Mouse (Mus musculus): Measurements from ENCODE around the gene Rsph6a. TPM values are rescaled to one million over a fixed set of nuclear protein-coding genes. Genes with fewer than 3 reads are reported as not detected.

The Rsph6a gene
- polyA plus RNA-seq, 1 experiment from 2014 or later, result not detected

DNA sequence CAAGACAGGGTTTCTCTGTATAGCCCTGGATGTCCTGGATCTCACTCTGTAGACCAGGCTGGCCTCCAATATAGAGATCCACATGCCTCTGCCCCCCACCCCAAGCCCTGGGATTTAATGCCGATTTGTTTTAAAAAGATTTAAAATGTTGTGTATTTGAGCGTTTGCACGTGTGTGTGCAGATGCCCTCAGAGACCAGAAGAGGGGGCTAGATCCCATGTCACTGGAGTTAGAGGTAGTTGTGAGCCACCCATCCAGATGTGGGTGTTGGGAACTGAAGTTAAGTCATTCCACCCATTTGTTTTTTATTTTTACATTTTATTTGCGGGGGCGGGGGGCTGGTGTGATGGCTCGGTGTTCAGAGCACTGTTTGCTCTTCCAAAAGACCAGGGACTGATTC lies 20.0 kb downstream of the Rsph6a start:
- Histone ChIP-seq H3K27ac (no peak overlapping the region), H3K4me1 (replicated peaks) (peaks cover 24% of the 10 kb centered on the region), H3K9me3 (peaks cover 3% of the 10 kb centered on the region; the same call in 1 of the 2 replicates), H3K36me3 (peaks cover 19% of the 10 kb centered on the region), H3K4me3 (no peak overlapping the region), H3K27me3 (ENCODE audit: insufficient read depth, poor library complexity, severe bottlenecking) (no peaks in the 10 kb centered on the region)
- 94% methylated on average over 6 of the region's 6 CpGs for WGBS
- no peak for DNase-seq (ENCODE audit: low spot score)

DNA sequence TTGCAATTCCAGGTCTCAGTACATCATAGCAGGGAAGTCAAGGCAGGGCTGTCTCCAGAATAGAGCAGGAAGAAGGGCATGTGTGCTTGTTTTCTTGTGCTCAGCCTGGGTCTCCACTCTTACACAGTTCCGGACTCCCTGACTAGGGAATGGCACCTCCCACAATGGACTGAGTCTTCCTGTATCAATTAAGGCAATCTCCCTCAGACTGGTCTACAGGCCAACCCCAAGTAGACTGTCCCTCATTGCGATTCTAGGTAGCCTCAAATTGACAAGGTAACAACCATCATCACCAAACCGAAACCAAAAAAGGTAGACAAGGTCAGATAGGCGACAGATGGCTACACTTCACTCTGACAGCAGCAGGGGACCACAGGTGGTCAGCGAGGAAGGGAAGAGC lies 20.7 kb downstream of the Rsph6a start:
- H3K36me3 ChIP-seq, result peaks cover 26% of the 10 kb centered on the region
- H3K27me3 ChIP-seq (ENCODE audit: insufficient read depth, poor library complexity, severe bottlenecking), result no peaks in the 10 kb centered on the region
- H3K9me3 ChIP-seq, result peaks cover 3% of the 10 kb centered on the region; the same call in 1 of the 2 replicates
- DNase-seq (ENCODE audit: low spot score), result no peak
- peaks cover 24% of the 10 kb centered on the region for H3K4me1 ChIP-seq (replicated peaks)
- H3K27ac ChIP-seq, result peak overlapping the region; percentile 72
- H3K4me3 ChIP-seq, result peak overlapping the region; percentile 99
- WGBS, result 61% methylated on average over 5 of the region's 5 CpGs

DNA sequence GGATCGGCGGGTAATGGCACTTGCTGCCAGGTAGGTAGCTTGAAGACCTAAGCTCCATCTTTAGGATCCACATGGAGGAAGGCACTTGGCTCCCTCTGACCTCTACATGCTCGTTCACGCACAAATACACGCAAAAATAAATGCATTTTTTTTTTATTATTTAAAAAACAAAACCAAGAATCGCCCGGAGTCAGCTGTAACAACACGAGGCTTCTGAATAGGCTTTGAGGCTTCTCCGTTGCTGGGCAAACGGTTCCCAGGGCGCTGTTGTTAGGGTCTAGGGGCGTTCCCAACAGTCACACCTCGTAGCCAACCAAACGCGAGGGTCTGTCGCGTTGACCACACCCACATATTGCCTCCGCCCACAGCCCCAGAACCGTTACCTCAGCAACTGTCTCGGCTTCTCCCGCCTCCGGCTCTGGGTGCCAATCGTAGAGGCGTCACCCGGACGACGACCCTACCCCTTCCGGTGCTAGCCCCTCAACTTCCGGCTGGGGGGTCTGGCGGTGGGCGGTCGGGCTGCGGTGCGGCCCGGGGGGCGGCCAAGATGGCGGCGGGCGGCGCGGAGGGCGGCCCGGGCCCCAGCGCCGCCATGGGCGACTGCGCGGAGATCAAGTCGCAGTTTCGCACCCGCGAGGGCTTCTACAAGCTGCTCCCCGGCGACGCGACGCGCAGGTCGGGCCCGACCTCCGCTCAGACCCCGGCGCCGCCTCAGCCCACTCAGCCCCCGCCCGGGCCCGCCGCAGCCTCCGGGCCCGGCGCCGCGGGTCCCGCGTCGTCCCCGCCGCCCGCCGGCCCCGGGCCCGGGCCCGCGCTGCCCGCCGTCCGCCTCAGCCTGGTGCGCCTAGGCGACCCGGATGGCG lies 21.5 kb downstream of the Rsph6a start, which contains the start of gene Dmwd:
Gene Dmwd (plus strand): TSS at position 505 of the 863 bp plus-strand sequence.
- 2% methylated on average over 91 of the region's 91 CpGs for WGBS
- H3K4me1 ChIP-seq (replicated peaks), result peaks cover 24% of the 10 kb centered on the region
- no peaks in the 10 kb centered on the region for H3K27me3 ChIP-seq (ENCODE audit: insufficient read depth, poor library complexity, severe bottlenecking)
- peak; percentile 100 for DNase-seq (ENCODE audit: low spot score)
- H3K9me3 ChIP-seq, result peaks cover 3% of the 10 kb centered on the region; the same call in 1 of the 2 replicates
- H3K36me3 ChIP-seq, result peaks cover 33% of the 10 kb centered on the region
- peak within 1 kb of the TSS; percentile 99 for H3K4me3 ChIP-seq
- H3K27ac ChIP-seq, result peak within 1 kb of the TSS; percentile 95

DNA sequence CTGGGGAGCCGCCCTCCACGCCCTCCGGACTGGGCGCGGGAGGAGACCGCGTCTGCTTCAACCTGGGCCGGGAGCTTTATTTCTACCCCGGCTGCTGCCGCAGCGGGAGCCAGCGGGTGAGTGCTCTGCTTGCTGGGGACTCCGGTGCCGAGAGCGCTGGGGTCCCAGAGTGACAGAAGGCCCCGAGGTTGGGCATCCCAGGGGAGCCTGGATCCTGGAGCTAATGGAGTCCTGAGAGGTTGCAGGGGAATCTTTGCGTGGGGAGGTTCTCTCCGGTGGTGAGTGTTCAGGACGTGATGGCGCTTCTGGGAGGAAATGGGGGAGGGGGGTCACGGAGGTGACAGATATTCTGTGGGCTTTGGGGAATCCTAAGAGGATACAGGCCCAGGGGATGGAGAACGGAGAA lies 22.1 kb downstream of the Rsph6a start:
- DNase-seq (ENCODE audit: low spot score), result no peak
- WGBS, result under 1% methylated on average over 22 of the region's 22 CpGs
- peaks cover 40% of the 10 kb centered on the region for H3K36me3 ChIP-seq

DNA sequence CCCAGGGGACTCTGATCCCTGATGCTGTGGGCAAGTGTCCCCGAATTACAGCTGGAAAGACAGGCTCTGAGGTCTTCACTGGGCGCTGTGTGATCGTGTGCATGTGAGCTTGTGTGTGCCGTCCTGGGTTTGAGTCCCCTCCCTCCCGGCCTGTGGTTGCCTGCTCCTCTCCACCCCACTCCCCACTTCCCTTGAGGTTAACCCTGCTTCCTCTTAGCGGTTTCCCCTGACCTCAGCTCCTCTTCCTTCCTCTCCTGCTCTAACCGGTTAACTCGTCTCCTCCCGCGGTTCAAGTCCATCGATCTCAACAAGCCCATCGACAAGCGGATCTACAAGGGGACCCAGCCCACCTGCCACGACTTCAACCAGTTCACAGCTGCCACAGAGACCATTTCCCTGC lies 23.3 kb downstream of the Rsph6a start:
- peaks cover 51% of the 10 kb centered on the region for H3K36me3 ChIP-seq
- H3K27me3 ChIP-seq (ENCODE audit: insufficient read depth, poor library complexity, severe bottlenecking), result no peaks in the 10 kb centered on the region
- peaks cover 36% of the 10 kb centered on the region for H3K4me1 ChIP-seq (replicated peaks)
- WGBS, result 80% methylated on average over 14 of the region's 14 CpGs
- no peak for DNase-seq (ENCODE audit: low spot score)
- peak overlapping the region; percentile 99 for H3K4me3 ChIP-seq
- H3K27ac ChIP-seq, result peak overlapping the region; percentile 95
- peaks cover 3% of the 10 kb centered on the region; the same call in 1 of the 2 replicates for H3K9me3 ChIP-seq

More for the DNA sequence above, 22.1 kb downstream of the Rsph6a start:
- Histone ChIP-seq H3K27me3 (ENCODE audit: insufficient read depth, poor library complexity, severe bottlenecking) (no peaks in the 10 kb centered on the region), H3K27ac (peak overlapping the region; percentile 95), H3K9me3 (peaks cover 3% of the 10 kb centered on the region; the same call in 1 of the 2 replicates), H3K4me3 (peak overlapping the region; percentile 99), H3K4me1 (replicated peaks) (peaks cover 25% of the 10 kb centered on the region)

DNA sequence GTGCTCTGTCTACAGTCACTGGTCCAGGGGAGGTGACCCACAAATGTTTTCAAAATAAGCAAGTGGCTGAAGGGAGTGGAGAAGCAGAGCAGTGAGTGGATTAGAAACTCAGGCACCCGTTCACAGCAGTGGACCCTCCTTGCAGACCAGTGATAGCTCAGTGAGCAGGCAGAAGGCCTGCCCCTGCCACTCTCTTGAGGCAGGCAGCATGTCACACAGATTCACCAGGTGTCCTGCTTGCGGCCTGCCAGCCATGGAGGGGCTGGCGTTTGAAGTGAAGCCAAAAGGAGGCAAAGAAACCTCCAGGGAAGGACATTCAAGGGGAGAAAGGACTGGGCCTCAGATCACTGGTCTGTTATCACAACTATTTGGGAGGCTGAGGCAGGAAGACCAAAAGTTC lies 24.2 kb downstream of the Rsph6a start:
- Histone ChIP-seq H3K4me3 (0 out of 2 replicates have a peak overlapping the region, but pooled peaks have one; percentile 14), H3K27me3 (ENCODE audit: insufficient read depth, poor library complexity, severe bottlenecking) (no peaks in the 10 kb centered on the region), H3K36me3 (peaks cover 61% of the 10 kb centered on the region), H3K9me3 (peaks cover under 1% of the 10 kb centered on the region; the same call in 1 of the 2 replicates), H3K27ac (no peak overlapping the region), H3K4me1 (replicated peaks) (peaks cover 46% of the 10 kb centered on the region)
- WGBS, result 85% methylated on average over 3 of the region's 3 CpGs
- DNase-seq (ENCODE audit: low spot score), result no peak

DNA sequence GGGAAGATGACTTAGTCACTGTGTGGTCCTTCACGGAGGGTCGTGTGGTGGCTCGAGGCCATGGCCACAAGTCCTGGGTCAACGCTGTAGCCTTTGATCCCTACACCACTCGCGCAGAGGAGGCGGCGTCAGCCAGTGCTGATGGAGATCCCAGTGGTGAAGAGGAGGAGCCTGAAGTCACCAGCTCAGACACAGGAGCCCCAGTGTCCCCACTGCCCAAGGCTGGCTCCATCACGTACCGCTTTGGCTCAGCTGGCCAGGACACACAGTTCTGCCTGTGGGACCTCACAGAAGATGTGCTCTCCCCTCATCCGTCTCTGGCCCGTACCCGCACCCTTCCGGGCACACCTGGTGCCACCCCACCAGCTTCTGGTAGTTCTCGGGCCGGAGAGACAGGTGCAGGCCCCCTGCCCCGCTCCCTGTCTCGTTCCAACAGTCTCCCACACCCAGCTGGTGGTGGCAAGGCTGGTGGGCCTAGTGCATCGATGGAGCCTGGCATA lies 26.0 kb downstream of the Rsph6a start:
- Histone ChIP-seq H3K27ac (no peak overlapping the region), H3K36me3 (peaks cover 68% of the 10 kb centered on the region), H3K4me1 (replicated peaks) (peaks cover 58% of the 10 kb centered on the region), H3K27me3 (ENCODE audit: insufficient read depth, poor library complexity, severe bottlenecking) (no peaks in the 10 kb centered on the region), H3K4me3 (0 out of 2 replicates have a peak overlapping the region, but pooled peaks have one; percentile 11), H3K9me3 (no peaks in the 10 kb centered on the region)
- WGBS, result 87% methylated on average over 19 of the region's 19 CpGs
- no peak for DNase-seq (ENCODE audit: low spot score)

DNA sequence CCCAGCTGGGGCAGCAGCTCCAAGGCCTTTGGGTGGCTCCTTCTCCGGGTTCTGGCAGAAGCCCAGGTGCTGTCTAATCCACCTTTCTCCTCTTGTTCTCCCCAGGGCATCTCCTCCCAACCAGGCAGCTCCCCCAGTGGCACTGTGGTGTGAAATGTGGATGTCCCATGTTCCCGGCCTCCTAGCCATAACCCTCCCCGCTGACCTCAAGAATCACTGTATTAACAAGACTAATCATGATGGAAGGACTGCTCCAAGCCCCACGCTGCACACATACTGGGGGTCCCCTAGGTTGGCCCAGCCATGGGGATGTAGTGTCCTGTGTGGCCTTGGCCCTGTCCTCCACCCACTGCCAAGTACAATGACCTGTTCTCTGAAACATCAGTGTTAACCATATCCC lies 27.7 kb downstream of the Rsph6a start:
- 89% methylated on average over 4 of the region's 4 CpGs for WGBS
- Histone ChIP-seq H3K27ac (no peak overlapping the region), H3K27me3 (ENCODE audit: insufficient read depth, poor library complexity, severe bottlenecking) (peaks cover 8% of the 10 kb centered on the region), H3K4me1 (replicated peaks) (peaks cover 61% of the 10 kb centered on the region), H3K4me3 (0 out of 2 replicates have a peak overlapping the region, but pooled peaks have one; percentile 3), H3K36me3 (peaks cover 78% of the 10 kb centered on the region), H3K9me3 (no peaks in the 10 kb centered on the region)
- DNase-seq (ENCODE audit: low spot score), result no peak

DNA sequence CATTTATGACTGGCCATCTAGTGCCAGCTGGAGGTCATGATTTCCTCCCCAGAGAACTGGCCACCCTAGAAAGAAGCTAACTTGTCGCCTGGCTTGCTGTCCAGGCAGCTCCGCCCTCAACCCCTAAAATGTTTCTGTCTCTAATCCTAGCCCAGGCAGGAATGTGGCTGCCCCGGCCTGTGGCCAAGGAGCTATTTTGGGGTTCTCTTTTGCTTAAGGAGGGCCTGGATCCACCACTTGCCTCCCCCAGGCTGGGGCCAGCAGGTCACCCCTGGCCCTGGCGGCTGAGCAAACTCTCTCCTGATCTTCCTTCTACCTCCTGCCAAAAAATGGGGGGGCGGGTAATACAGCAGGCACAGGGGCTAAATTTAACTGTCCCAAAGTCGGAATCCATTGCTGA lies 28.6 kb downstream of the Rsph6a start:
- Histone ChIP-seq H3K27ac (no peak overlapping the region), H3K9me3 (no peaks in the 10 kb centered on the region), H3K27me3 (ENCODE audit: insufficient read depth, poor library complexity, severe bottlenecking) (peaks cover 12% of the 10 kb centered on the region), H3K4me1 (replicated peaks) (peaks cover 52% of the 10 kb centered on the region), H3K36me3 (peaks cover 82% of the 10 kb centered on the region), H3K4me3 (0 out of 2 replicates have a peak overlapping the region, but pooled peaks have one; percentile 26)
- DNase-seq (ENCODE audit: low spot score), result no peak
- 61% methylated on average over 6 of the region's 6 CpGs for WGBS

DNA sequence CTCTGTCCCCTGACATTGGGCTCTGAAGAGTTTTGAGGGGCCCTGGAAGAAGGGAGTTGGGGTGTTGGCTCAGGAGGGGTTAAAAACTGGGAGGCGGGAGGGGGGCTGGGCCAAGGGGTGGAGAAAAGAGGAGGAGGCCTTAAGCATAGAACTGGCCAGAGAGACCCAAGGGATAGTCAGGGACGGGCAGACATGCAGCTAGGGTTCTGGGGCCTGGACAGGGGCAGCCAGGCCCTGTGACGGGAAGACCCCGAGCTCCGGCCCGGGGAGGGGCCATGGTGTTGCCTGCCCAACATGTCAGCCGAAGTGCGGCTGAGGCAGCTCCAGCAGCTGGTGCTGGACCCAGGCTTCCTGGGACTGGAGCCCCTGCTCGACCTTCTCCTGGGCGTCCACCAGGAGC lies 29.2 kb downstream of the Rsph6a start, which contains the start of gene Dmpk:
Gene Dmpk (plus strand): TSS at position 149 of the 400 bp plus-strand sequence.
- peaks cover 82% of the 10 kb centered on the region for H3K36me3 ChIP-seq
- H3K27me3 ChIP-seq (ENCODE audit: insufficient read depth, poor library complexity, severe bottlenecking), result peaks cover 12% of the 10 kb centered on the region
- H3K4me1 ChIP-seq (replicated peaks), result peaks cover 52% of the 10 kb centered on the region
- H3K9me3 ChIP-seq, result no peaks in the 10 kb centered on the region
- DNase-seq (ENCODE audit: low spot score), result no peak
- H3K4me3 ChIP-seq, result peak within 1 kb of the TSS; percentile 27
- 42% methylated on average over 10 of the region's 10 CpGs for WGBS
- H3K27ac ChIP-seq, result 0 out of 2 replicates have a peak within 1 kb of the TSS, but pooled peaks have one; percentile 0

DNA sequence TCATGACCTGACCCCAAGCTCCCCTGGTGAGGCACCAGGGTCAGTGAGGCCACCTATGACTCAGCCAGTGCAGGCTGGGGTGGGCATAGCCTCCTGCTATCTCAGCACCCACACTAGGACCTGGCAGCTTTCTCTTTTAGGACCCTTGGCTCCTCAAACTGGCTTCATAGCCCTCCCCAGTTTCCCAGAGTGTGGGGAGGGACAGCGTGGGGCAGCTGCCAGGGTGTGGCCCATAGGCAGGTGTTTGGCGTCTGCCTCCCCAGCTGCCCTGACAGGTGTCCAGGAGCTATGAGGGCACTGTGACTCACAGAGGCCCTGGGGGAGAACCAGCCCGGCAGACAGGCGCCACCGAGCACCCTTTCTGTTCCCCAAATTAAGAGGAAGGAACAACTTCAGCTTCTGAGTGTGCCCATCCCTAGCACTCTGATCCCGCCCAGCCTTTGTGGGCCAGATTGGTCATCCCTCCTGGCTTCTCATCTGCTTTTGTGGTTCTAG lies 29.8 kb downstream of the Rsph6a start:
- WGBS, result 75% methylated on average over 6 of the region's 6 CpGs
- Histone ChIP-seq H3K27me3 (ENCODE audit: insufficient read depth, poor library complexity, severe bottlenecking) (peaks cover 12% of the 10 kb centered on the region), H3K4me3 (peak overlapping the region; percentile 26; the same call in 1 of the 2 replicates), H3K9me3 (no peaks in the 10 kb centered on the region), H3K27ac (0 out of 2 replicates have a peak overlapping the region, but pooled peaks have one; percentile 0), H3K36me3 (peaks cover 82% of the 10 kb centered on the region), H3K4me1 (replicated peaks) (peaks cover 54% of the 10 kb centered on the region)
- no peak for DNase-seq (ENCODE audit: low spot score)

DNA sequence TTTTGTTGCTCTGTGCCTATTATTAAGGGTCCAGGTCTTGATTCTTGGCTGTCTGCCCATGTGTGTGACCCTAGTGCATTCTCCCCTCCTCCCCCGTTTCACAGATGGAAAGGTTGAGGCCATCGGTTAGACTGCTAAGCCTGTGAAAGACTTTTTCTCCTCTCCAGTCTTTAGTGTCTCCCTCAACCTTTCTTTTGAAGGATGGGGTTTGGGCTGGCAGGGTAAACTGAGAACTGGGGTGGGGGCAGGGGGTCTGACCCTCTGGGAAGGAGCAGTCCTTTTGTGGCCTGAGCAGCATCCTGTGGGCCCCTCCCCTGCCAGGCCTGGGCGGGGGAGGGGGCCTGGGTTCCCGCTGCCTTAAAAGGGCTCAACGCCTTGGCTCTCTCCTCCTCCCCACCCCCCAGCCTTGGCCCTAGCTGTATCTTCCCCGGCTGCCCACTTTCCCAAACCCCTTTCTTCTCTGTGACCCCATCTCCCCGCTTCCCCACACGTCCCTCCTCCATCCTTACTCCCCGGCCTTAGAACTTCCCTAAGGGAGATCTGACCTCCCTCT lies 30.5 kb downstream of the Rsph6a start:
- H3K9me3 ChIP-seq, result no peaks in the 10 kb centered on the region
- H3K27me3 ChIP-seq (ENCODE audit: insufficient read depth, poor library complexity, severe bottlenecking), result peaks cover 12% of the 10 kb centered on the region
- H3K36me3 ChIP-seq, result peaks cover 82% of the 10 kb centered on the region
- 0 out of 2 replicates have a peak overlapping the region, but pooled peaks have one; percentile 46 for H3K27ac ChIP-seq
- 25% methylated on average over 9 of the region's 9 CpGs for WGBS
- no peak for DNase-seq (ENCODE audit: low spot score)
- H3K4me3 ChIP-seq, result peak overlapping the region; percentile 27; the same call in 1 of the 2 replicates
- H3K4me1 ChIP-seq (replicated peaks), result peaks cover 54% of the 10 kb centered on the region

Measured in hindbrain, embryonic 10.5 days (tissue).